Mouse (Mus musculus) kidney, postnatal 25 days (tissue): ENCODE measurements around the gene 4933415A04Rik.
A peak's percentile ranks its signal among the peaks of the same experiment; 100 is the strongest.

ENCODE experiments used
- DNase-seq, 2 experiments: peaks; one replicate each; pipeline ENCODE4 v3.0.0; 2021; ENCODE audit warnings: mixed read lengths in 2 of 2

Gene 4933415A04Rik

GRCm38 (mm10) chr11:43586324-43587090 lies at the start of gene 4933415A04Rik:
Gene 4933415A04Rik (plus strand): TSS chr11:43587040.
- DNase-seq = peak; percentile 73 to 94

- DNase-seq = peak in 1 of 2 experiments; percentile 52
Observed at GRCm38 (mm10) chr11:43537074-43537473, 49.8 kb upstream of the 4933415A04Rik start.

GRCm38 (mm10) chr11:43539863-43540262 lies 47.0 kb upstream of the 4933415A04Rik start:
- DNase-seq = no peak

GRCm38 (mm10) chr11:43543711-43544466 lies 43.0 kb upstream of the 4933415A04Rik start:
- no peak for DNase-seq

DNA sequence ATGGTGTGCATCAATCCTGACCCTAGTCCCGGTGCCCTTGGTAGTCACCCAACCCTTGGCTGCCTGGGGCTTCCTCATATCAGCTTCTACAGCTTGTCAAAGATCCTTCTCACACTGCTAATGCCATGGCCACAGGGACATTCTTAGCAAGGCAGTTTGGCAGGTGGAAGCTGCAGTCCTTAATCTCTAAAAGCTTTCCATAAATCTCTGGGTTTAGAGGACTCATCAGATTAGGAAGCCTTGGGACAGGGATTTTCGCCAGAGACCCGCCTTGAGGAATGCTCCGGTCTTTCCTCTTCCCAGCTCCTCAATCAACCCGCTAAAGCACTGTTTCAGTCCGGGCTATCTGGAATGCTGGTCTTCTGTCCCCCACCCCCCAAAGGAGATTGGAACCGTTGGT lies 42.0 kb upstream of the 4933415A04Rik start:
- no peak for DNase-seq

GRCm38 (mm10) chr11:43545873-43546475 lies 40.9 kb upstream of the 4933415A04Rik start:
- no peak for DNase-seq

DNA sequence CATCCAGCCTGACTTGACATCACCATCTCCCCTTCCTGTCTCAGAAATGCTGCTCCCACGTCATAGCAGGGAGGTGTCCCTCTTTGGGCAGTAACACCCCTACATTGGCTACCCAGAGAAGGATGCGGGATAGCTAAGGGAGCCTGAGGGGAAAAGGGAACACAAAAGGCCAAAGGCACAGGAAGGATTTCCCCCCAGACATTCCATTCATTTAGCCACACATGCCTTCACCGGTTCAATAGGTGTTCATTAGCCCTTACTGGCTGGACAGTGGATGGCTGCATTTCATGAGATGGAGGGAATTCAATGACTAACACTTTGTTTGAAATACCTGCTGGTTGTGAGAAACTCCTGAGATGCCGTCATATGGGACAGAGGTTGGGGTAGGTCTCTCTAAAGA lies 40.2 kb upstream of the 4933415A04Rik start:
- DNase-seq = no peak

DNA sequence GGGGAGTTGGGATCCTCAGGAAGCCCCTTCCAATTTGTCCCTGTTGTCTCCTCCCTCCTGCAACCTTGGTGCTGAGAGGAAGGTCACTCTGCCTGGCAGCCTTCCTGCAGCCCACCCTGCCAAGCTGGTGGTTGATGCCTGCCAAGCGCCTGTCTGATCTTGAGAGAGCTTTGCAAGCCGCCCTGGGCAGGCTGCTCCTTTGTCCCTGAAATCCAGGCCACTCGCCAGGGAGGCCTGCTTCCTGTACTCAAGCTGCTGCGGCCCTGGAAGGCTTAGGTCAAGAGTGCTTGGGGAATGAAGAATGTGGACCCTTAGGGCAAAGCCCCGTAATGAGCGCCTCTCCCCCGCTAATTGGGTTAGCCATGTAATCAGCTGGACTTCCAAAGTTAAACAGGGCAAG lies 38.7 kb upstream of the 4933415A04Rik start:
- DNase-seq = peak; percentile 57 to 67

DNA sequence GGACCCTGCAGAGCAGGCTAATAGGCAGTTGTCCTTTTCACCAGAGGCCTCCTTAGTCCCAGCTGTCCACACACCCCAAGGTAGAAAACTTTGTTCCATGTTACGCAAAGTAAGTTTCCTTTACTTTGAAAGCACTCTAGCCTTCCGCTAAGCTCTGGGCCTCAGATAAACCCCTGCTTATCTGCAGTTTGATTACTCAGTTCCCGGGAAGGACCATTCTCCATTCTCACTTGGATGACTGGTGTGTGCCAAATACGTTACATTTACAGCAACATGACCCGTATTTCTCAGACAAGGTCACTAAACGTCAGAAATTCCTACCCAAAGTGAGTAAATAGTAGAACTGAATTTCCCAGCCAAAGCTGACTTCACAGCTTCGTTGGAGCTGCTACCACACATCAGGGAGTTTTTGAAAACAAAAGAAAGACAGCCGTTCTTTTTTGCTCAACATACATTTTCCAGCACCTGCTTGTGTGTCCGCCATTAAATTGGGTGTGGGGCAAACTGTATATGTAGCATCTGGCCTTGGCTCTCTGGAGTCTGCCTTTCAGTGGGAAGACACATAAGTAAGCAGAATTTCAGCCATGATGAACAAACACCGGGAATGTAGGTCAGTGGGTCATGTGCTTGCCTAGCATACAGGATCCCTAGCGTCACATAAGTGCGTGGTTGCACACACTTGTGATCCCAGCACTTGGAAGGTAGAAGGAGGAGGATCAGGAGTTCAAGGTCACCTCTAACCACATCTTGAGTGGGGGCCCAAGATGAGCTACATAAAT lies 38.0 kb upstream of the 4933415A04Rik start:
- no peak for DNase-seq

- peak; percentile 85 to 94 for DNase-seq
Observed at GRCm38 (mm10) chr11:43549701-43550100, 37.1 kb upstream of the 4933415A04Rik start.

DNA sequence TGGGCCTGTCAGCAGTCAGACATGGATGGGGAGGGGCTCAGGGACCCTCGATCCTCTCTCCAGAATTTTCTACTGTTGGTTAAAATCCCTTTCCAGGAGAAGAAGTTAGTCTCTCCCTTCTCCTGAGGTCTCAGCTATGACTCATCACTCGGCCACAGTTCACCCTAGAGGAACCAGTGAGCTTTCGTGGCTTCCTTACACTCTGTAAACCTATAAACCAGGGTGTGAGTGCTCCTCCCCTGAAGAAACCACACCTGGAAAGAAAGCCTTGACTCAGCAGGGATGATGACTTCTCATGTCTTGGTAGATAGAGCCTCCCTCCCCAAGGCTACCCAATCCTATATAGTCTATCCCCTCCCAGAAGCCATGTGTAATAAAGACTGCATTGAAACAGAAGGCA lies 35.1 kb upstream of the 4933415A04Rik start:
- no peak for DNase-seq

- no peak for DNase-seq
Observed at GRCm38 (mm10) chr11:43552675-43553074, 34.2 kb upstream of the 4933415A04Rik start.

DNA sequence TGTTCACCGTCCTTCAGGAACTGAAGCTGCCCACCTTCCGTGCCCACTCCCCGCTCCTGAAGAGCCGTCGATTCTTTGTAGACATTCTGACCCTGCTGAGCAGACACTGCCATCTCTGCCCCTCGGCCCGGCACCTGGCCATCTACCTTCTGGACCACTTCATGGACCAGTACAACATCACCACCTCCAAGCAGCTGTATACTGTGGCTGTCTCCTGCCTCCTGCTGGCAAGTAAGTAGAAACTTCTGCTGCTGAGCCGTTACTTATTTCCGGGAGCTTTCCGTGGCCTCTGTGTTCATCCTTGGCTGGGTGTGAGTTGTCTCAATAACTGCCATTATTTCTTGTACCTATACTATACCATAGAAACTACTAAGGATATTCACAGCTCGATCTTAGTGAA lies 30.3 kb upstream of the 4933415A04Rik start:
- DNase-seq = no peak

GRCm38 (mm10) chr11:43559515-43560292 lies 27.1 kb upstream of the 4933415A04Rik start:
- no peak for DNase-seq

- DNase-seq = no peak
Observed at GRCm38 (mm10) chr11:43563654-43564244, 23.1 kb upstream of the 4933415A04Rik start.

GRCm38 (mm10) chr11:43565414-43565813 lies 21.4 kb upstream of the 4933415A04Rik start:
- no peak for DNase-seq

DNA sequence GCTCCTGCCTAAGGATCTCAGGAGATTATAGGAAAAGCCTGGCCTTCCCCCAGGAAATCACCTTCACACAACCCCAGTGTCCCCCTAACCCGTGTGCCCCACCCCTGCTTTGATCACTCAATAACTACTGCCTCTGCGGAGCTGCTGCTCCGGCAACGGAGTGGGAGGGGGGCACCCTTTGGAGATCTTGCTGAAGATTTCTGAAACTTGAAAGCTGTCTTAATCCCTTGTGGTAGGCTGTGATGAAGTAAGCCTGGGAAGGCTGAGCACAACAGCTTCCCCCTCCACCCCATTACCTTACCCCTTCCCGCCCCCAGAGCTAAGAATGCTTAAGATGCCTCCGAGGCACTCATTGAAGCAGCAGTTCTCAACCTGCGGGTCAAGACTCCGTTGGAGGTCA lies 21.0 kb upstream of the 4933415A04Rik start:
- no peak for DNase-seq

DNA sequence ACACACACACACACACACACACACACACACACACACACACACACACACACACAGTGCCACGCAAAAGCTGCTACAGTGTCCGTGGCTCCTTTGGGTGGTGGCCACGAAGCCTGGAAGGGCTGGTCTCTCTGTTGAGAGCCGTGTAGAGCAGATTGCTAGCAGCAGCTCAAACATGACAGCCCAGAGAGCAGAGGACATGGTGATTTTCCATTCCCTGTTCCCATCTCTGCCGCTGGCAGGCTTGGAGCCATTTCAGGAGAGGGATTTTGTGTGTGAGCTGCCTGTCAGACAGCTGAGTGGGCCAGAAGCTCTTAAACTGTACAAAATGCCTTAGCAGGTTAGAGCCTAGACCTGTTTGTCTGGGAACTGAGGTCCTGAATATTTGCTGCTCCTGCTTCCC lies 20.1 kb upstream of the 4933415A04Rik start:
- DNase-seq = no peak

DNA sequence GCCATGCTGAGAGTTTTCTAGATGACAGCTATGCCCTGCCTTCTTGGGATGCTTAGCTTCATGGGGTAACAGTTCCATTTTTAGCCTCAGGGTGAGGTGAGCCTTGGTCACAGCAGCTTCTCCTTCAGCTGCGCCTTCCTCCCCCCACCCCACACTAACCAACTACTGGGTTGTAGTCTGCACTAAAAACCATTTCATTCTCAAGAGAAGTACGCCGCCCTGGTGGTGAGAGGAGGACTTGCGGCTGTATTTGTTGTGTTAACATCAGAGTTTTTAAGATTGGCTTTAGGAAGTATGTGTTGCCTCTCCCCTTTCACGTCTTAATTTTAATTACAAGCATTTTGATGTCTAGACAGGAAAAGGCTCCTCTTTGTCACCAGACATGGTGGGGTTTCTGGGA lies 18.6 kb upstream of the 4933415A04Rik start:
- DNase-seq = peak in 1 of 2 experiments; percentile 71

DNA sequence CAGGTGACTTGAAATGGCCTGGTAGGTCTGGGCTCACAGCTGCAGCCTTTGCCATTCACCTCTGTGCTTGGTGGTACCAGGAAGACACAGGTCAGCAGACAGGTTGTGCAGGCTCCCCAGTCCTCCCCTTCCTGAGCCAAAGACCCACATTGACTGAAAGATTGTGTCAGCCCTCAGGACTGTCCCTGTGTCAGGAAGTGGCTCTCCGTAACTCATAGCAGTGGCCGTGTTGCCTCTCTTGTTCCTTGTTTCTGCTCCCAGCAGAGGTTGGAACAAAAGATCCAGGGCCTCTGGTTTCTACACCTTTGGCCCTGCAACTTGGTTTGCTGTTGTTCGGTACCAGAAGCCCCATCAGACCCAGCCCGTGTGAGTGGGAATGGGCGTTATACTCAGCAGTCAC lies 17.7 kb upstream of the 4933415A04Rik start:
- DNase-seq = no peak

- DNase-seq = peak; percentile 84 to 90
Observed at GRCm38 (mm10) chr11:43569595-43569994, 17.2 kb upstream of the 4933415A04Rik start.

DNA sequence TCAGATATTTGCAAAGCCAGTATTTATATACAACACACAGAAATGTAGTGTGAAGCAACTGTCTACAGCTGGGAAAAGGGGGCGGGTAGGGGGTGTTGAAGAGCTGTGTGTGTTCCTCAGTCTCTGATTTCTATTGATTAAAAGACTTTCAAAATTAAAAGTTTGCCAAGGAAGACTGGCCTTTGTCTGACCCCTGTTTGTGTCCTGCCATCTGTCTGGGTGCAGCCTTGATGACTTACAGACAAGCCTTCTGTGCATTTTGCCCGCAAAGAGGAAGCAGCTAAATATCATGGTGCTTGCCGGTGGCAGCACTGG lies 11.8 kb upstream of the 4933415A04Rik start:
- DNase-seq = no peak
